Mouse (Mus musculus): ENCODE measurements around the gene Psen2. TPM values are rescaled to one million over a fixed set of nuclear protein-coding genes. Genes with fewer than 3 reads are reported as not detected.
A peak's percentile ranks its signal among the peaks of the same experiment; 100 is the strongest.

Gene Psen2
- polyA plus RNA-seq, 1 experiment from 2014 or later: 22.6 TPM

GRCm38 (mm10) chr1:180188951-180189350 lies 74.3 kb downstream of the Psen2 start:
- H3K27me3 ChIP-seq (replicated peaks; ENCODE audit: control insufficient read depth, insufficient read depth, low read length): no peaks in the 10 kb centered on the region
- H3K27ac ChIP-seq (ENCODE audit: low read length): no peak overlapping the region
- H3K9me3 ChIP-seq (ENCODE audit: control insufficient read depth, low read length): no peaks in the 10 kb centered on the region
- 86% methylated on average over 4 of the region's 4 CpGs for WGBS
- H3K36me3 ChIP-seq (ENCODE audit: control insufficient read depth, insufficient read depth, low read length): no peaks in the 10 kb centered on the region
- H3K4me2 ChIP-seq (ENCODE audit: low read depth, low read length): no peak overlapping the region
- H3K4me3 ChIP-seq (ENCODE audit: low read length): no peak overlapping the region
- H3K4me1 ChIP-seq (ENCODE audit: control insufficient read depth, insufficient read depth, low read length): peaks cover 22% of the 10 kb centered on the region
- ATAC-seq: no peak
- H3K9ac ChIP-seq (ENCODE audit: low read depth, low read length): no peak overlapping the region

- Histone ChIP-seq H3K4me3 (ENCODE audit: low read length) (no peak overlapping the region), H3K9ac (ENCODE audit: low read depth, low read length) (no peak overlapping the region), H3K4me1 (ENCODE audit: control insufficient read depth, insufficient read depth, low read length) (peaks cover 32% of the 10 kb centered on the region), H3K27ac (ENCODE audit: low read length) (no peak overlapping the region), H3K9me3 (ENCODE audit: control insufficient read depth, low read length) (no peaks in the 10 kb centered on the region), H3K4me2 (ENCODE audit: low read depth, low read length) (no peak overlapping the region), H3K27me3 (replicated peaks; ENCODE audit: control insufficient read depth, insufficient read depth, low read length) (no peaks in the 10 kb centered on the region), H3K36me3 (ENCODE audit: control insufficient read depth, insufficient read depth, low read length) (no peaks in the 10 kb centered on the region)
- no peak for ATAC-seq
- 79% methylated on average over 3 of the region's 3 CpGs for WGBS
Observed at GRCm38 (mm10) chr1:180186371-180186770, 76.9 kb downstream of the Psen2 start.

GRCm38 (mm10) chr1:180185877-180186276 lies 77.4 kb downstream of the Psen2 start:
- Histone ChIP-seq H3K27me3 (replicated peaks; ENCODE audit: control insufficient read depth, insufficient read depth, low read length) (no peaks in the 10 kb centered on the region), H3K4me3 (ENCODE audit: low read length) (no peak overlapping the region), H3K9me3 (ENCODE audit: control insufficient read depth, low read length) (no peaks in the 10 kb centered on the region), H3K9ac (ENCODE audit: low read depth, low read length) (no peak overlapping the region), H3K4me1 (ENCODE audit: control insufficient read depth, insufficient read depth, low read length) (peaks cover 36% of the 10 kb centered on the region), H3K27ac (ENCODE audit: low read length) (0 out of 2 replicates have a peak overlapping the region, but pooled peaks have one; percentile 23), H3K4me2 (ENCODE audit: low read depth, low read length) (no peak overlapping the region), H3K36me3 (ENCODE audit: control insufficient read depth, insufficient read depth, low read length) (no peaks in the 10 kb centered on the region)
- WGBS: 68% methylated on average over 5 of the region's 5 CpGs
- ATAC-seq: no peak

- ATAC-seq: peak; percentile 86
- Histone ChIP-seq H3K4me3 (ENCODE audit: low read length) (no peak overlapping the region), H3K9ac (ENCODE audit: low read depth, low read length) (peak overlapping the region; percentile 40; the same call in 1 of the 2 replicates), H3K9me3 (ENCODE audit: control insufficient read depth, low read length) (no peaks in the 10 kb centered on the region), H3K27me3 (replicated peaks; ENCODE audit: control insufficient read depth, insufficient read depth, low read length) (no peaks in the 10 kb centered on the region), H3K27ac (ENCODE audit: low read length) (peak overlapping the region; percentile 68), H3K4me1 (ENCODE audit: control insufficient read depth, insufficient read depth, low read length) (peaks cover 36% of the 10 kb centered on the region), H3K36me3 (ENCODE audit: control insufficient read depth, insufficient read depth, low read length) (no peaks in the 10 kb centered on the region), H3K4me2 (ENCODE audit: low read depth, low read length) (peak overlapping the region; percentile 25; the same call in 1 of the 2 replicates)
- WGBS: 29% methylated on average over 7 of the region's 7 CpGs
Observed at GRCm38 (mm10) chr1:180184768-180185167, 78.5 kb downstream of the Psen2 start.

- H3K4me1 ChIP-seq (ENCODE audit: control insufficient read depth, insufficient read depth, low read length): peaks cover 36% of the 10 kb centered on the region
- H3K27ac ChIP-seq (ENCODE audit: low read length): peak overlapping the region; percentile 66
- H3K27me3 ChIP-seq (replicated peaks; ENCODE audit: control insufficient read depth, insufficient read depth, low read length): no peaks in the 10 kb centered on the region
- no peak overlapping the region for H3K9ac ChIP-seq (ENCODE audit: low read depth, low read length)
- whole genome bisulfite sequencing: 68% methylated on average over 6 of the region's 6 CpGs
- H3K4me3 ChIP-seq (ENCODE audit: low read length): no peak overlapping the region
- no peaks in the 10 kb centered on the region for H3K36me3 ChIP-seq (ENCODE audit: control insufficient read depth, insufficient read depth, low read length)
- no peak for ATAC-seq
- H3K4me2 ChIP-seq (ENCODE audit: low read depth, low read length): no peak overlapping the region
- no peaks in the 10 kb centered on the region for H3K9me3 ChIP-seq (ENCODE audit: control insufficient read depth, low read length)
Observed at GRCm38 (mm10) chr1:180183525-180184159, 79.6 kb downstream of the Psen2 start.

GRCm38 (mm10) chr1:180182731-180183130 lies 80.5 kb downstream of the Psen2 start:
- peak overlapping the region; percentile 46; the same call in 1 of the 2 replicates for H3K9ac ChIP-seq (ENCODE audit: low read depth, low read length)
- H3K9me3 ChIP-seq (ENCODE audit: control insufficient read depth, low read length): no peaks in the 10 kb centered on the region
- H3K4me3 ChIP-seq (ENCODE audit: low read length): no peak overlapping the region
- no peaks in the 10 kb centered on the region for H3K27me3 ChIP-seq (replicated peaks; ENCODE audit: control insufficient read depth, insufficient read depth, low read length)
- H3K27ac ChIP-seq (ENCODE audit: low read length): peak overlapping the region; percentile 66
- no peaks in the 10 kb centered on the region for H3K36me3 ChIP-seq (ENCODE audit: control insufficient read depth, insufficient read depth, low read length)
- WGBS: 51% methylated on average over 3 of the region's 3 CpGs
- H3K4me1 ChIP-seq (ENCODE audit: control insufficient read depth, insufficient read depth, low read length): peaks cover 36% of the 10 kb centered on the region
- no peak overlapping the region for H3K4me2 ChIP-seq (ENCODE audit: low read depth, low read length)
- peak; percentile 45 for ATAC-seq

- no peak overlapping the region for H3K4me3 ChIP-seq (ENCODE audit: low read length)
- H3K4me1 ChIP-seq (ENCODE audit: control insufficient read depth, insufficient read depth, low read length): peaks cover 36% of the 10 kb centered on the region
- WGBS: 90% methylated on average over 9 of the region's 9 CpGs
- no peaks in the 10 kb centered on the region for H3K36me3 ChIP-seq (ENCODE audit: control insufficient read depth, insufficient read depth, low read length)
- H3K27me3 ChIP-seq (replicated peaks; ENCODE audit: control insufficient read depth, insufficient read depth, low read length): no peaks in the 10 kb centered on the region
- no peak for ATAC-seq
- H3K4me2 ChIP-seq (ENCODE audit: low read depth, low read length): no peak overlapping the region
- no peak overlapping the region for H3K9ac ChIP-seq (ENCODE audit: low read depth, low read length)
- H3K9me3 ChIP-seq (ENCODE audit: control insufficient read depth, low read length): no peaks in the 10 kb centered on the region
- H3K27ac ChIP-seq (ENCODE audit: low read length): peak overlapping the region; percentile 66
Observed at GRCm38 (mm10) chr1:180181966-180182319, 81.3 kb downstream of the Psen2 start.

GRCm38 (mm10) chr1:180181304-180181965 lies 81.8 kb downstream of the Psen2 start:
- no peaks in the 10 kb centered on the region for H3K27me3 ChIP-seq (replicated peaks; ENCODE audit: control insufficient read depth, insufficient read depth, low read length)
- H3K9ac ChIP-seq (ENCODE audit: low read depth, low read length): no peak overlapping the region
- ATAC-seq: 0 out of 2 replicates have a peak, but pooled peaks have one; percentile 8
- 84% methylated on average over 7 of the region's 7 CpGs for WGBS
- H3K4me1 ChIP-seq (ENCODE audit: control insufficient read depth, insufficient read depth, low read length): peaks cover 33% of the 10 kb centered on the region
- H3K4me2 ChIP-seq (ENCODE audit: low read depth, low read length): no peak overlapping the region
- H3K36me3 ChIP-seq (ENCODE audit: control insufficient read depth, insufficient read depth, low read length): no peaks in the 10 kb centered on the region
- H3K4me3 ChIP-seq (ENCODE audit: low read length): no peak overlapping the region
- H3K9me3 ChIP-seq (ENCODE audit: control insufficient read depth, low read length): no peaks in the 10 kb centered on the region
- H3K27ac ChIP-seq (ENCODE audit: low read length): peak overlapping the region; percentile 13; the same call in 1 of the 2 replicates

GRCm38 (mm10) chr1:180179840-180180239 lies 83.4 kb downstream of the Psen2 start:
- H3K27ac ChIP-seq (ENCODE audit: low read length): no peak overlapping the region
- peaks cover 23% of the 10 kb centered on the region for H3K4me1 ChIP-seq (ENCODE audit: control insufficient read depth, insufficient read depth, low read length)

More at GRCm38 (mm10) chr1:180179840-180180239, 83.4 kb downstream of the Psen2 start:
- H3K9ac ChIP-seq (ENCODE audit: low read depth, low read length): no peak overlapping the region
- H3K4me2 ChIP-seq (ENCODE audit: low read depth, low read length): no peak overlapping the region
- H3K9me3 ChIP-seq (ENCODE audit: control insufficient read depth, low read length): no peaks in the 10 kb centered on the region
- no peak for ATAC-seq
- no peaks in the 10 kb centered on the region for H3K36me3 ChIP-seq (ENCODE audit: control insufficient read depth, insufficient read depth, low read length)
- H3K27me3 ChIP-seq (replicated peaks; ENCODE audit: control insufficient read depth, insufficient read depth, low read length): no peaks in the 10 kb centered on the region
- 87% methylated on average over 2 of the region's 2 CpGs for WGBS
- H3K4me3 ChIP-seq (ENCODE audit: low read length): no peak overlapping the region

Data from intestine, embryonic 16.5 days (tissue).